Mouse (Mus musculus) ES-Bruce4 (cell line): Measurements from ENCODE around the gene Zbtb11.
"Not testable (repeated sequence)": the region's sequence is repeated elsewhere in the genome, so short reads cannot be mapped to it uniquely, and the experiment has no call there.

Experiments
- CTCF ChIP-seq: IDR thresholded peaks from one replicate; pipeline ENCODE4 v1.8.1; 2011; ENCODE audit warnings: low read depth, low read length
- POLR2A ChIP-seq: IDR thresholded peaks from one replicate; pipeline ENCODE4 v1.8.1; 2011; ENCODE audit warnings: low read length; ENCODE audit not compliant: insufficient read depth

GRCm38 (mm10) chr16:55947876-55948410 lies 25.7 kb upstream of the Zbtb11 start:
- not testable (repeated sequence) for TF ChIP-seq POLR2A, CTCF
